Mouse (Mus musculus) duodenum, adult 2 months (tissue): ENCODE results near the gene 1700017D01Rik. TPM values are rescaled to one million over a fixed set of nuclear protein-coding genes. Genes with fewer than 3 reads are reported as not detected.

Source experiments
- polyA plus RNA-seq: library from polyadenylated mRNA; depleted of rRNA; stranded (reverse); fragments of >200 nt; gene quantifications from 2 replicates; pipeline ENCODE4 v1.2.3, GENCODE M21; 2012; ENCODE audit warnings: low replicate concordance; rRNA removed

Gene 1700017D01Rik
- not detected in 2 replicates for polyA plus RNA-seq

DNA sequence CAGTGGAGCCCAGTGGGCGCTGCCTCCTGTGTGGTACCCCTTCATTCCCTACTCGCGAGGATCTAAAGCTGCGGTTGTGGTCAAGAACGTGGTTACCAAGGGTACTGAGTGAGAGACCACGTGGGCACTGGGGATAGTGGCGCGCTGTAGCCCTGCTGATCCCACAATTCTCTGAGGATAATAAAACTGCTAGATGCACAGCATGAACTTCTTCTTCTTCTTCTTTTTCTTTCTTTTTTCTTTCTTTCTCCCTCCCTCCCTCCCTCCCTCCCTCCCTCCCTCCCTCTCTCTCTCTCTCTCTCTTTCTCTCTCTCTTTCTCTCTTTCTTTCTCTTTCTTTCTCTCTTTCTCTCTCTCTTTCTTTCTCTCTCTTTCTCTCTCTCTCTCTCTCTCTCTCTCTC, at the start of gene 1700017D01Rik:
1700017D01Rik (minus strand) TSS at position 101 of the 400 bp plus-strand sequence.

DNA sequence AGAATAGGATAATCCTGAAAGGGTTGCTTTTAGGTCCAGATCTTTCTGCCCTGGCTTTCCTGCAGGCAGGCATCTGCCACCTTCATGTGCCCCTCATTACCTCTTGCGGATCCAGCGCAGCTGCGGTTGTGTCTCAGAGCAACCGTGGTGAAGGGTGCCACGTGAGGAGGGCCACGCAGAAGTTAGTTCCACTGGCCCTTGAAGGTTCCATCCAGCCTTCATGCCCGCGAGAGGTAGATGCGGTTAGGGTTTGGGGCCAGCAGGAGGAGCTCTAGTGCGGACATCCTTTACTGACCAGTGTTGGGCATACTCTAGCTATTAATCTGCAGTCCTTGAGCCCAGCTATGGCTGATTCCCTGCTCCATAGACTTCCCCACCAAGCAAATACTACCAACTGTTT, 34.5 kb upstream of the 1700017D01Rik start, which contains the start of gene 1700025F22Rik:
1700025F22Rik (minus strand) TSS at position 149 of the 400 bp plus-strand sequence.

DNA sequence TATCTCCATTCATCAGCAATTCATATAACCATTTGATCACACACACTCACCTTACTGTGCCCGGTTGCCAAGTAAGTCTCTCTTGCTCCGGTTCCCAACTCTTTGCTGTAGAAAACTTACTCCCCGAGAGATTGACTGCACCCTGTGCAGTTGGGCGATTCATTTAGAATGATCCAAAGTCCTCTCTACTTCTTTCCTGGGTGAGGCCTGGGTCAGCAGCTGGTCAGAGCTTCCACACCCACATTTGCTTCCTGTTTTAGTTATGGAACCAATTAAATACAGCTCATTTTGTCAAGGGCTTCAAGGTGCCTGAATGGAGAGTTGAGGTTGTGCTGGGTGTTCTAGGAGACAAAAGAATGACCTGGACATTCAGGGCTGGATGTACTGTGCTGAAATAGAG, 49.7 kb downstream of the 1700017D01Rik start, which contains the start of gene Ms4a8a:
Ms4a8a (minus strand) TSS at position 169 of the 400 bp plus-strand sequence.

Other genes starting within 250 kb of the 1700017D01Rik start
- 31.7 and 34.0 TPM in 2 replicates for gene Tmem109, start 248.9 kb downstream of the 1700017D01Rik start, polyA plus RNA-seq
- 105 and 140 TPM in 2 replicates for gene Prpf19, start 235.6 kb downstream of the 1700017D01Rik start, polyA plus RNA-seq
- gene Zp1, start 210.2 kb downstream of the 1700017D01Rik start, polyA plus RNA-seq = not detected in 2 replicates
- gene Ptgdr2, start 193.7 kb downstream of the 1700017D01Rik start, polyA plus RNA-seq = 0.16 and 0.62 TPM in 2 replicates
- gene Ccdc86, start 181.6 kb downstream of the 1700017D01Rik start, polyA plus RNA-seq = 4.4 and 5.5 TPM in 2 replicates
- 179 and 611 TPM in 2 replicates for gene Ms4a10, start 156.2 kb downstream of the 1700017D01Rik start, polyA plus RNA-seq
- gene Ms4a15, start 137.6 kb downstream of the 1700017D01Rik start, polyA plus RNA-seq = 0.36 and 0.88 TPM in 2 replicates
- 46.6 and 64.7 TPM in 2 replicates for gene Ms4a18, start 112.8 kb downstream of the 1700017D01Rik start, polyA plus RNA-seq
- 154 and 309 TPM in 2 replicates for gene Ms4a8a, start 49.8 kb downstream of the 1700017D01Rik start, polyA plus RNA-seq
- not detected in 2 replicates for gene 1700025F22Rik, start 34.4 kb upstream of the 1700017D01Rik start, polyA plus RNA-seq
- not detected in 2 replicates for gene Ms4a13, start 65.9 kb upstream of the 1700017D01Rik start, polyA plus RNA-seq
- gene Ms4a12, start 101.6 kb upstream of the 1700017D01Rik start, polyA plus RNA-seq = 6.5 and 10.0 TPM in 2 replicates
- gene Ms4a1, start 135.4 kb upstream of the 1700017D01Rik start, polyA plus RNA-seq = 0.12 TPM in 1 of 2 replicates, not detected in the other
- gene Ms4a5, start 153.0 kb upstream of the 1700017D01Rik start, polyA plus RNA-seq = not detected in 2 replicates
- gene Ms4a14, start 183.6 kb upstream of the 1700017D01Rik start, polyA plus RNA-seq = 0.14 TPM in 1 of 2 replicates, not detected in the other
- 0.34 and 0.76 TPM in 2 replicates for gene Ms4a7, start 205.3 kb upstream of the 1700017D01Rik start, polyA plus RNA-seq
- 0.51 TPM in 1 of 2 replicates, not detected in the other for gene Ms4a4a, start 244.6 kb upstream of the 1700017D01Rik start, polyA plus RNA-seq